Mouse (Mus musculus) right cerebral cortex, postnatal 10 days (tissue): ENCODE measurements around the gene Fcrla.
"Not testable (repeated sequence)": the region's sequence is repeated elsewhere in the genome, so short reads cannot be mapped to it uniquely, and the experiment has no call there.

Experiments used
- DNase-seq, 2 experiments: peaks; one replicate each; pipeline ENCODE4 v3.0.0; 2021; ENCODE audit warnings: low spot score in 2 of 2

Gene Fcrla

GRCm38 (mm10) chr1:170927378-170927777, at the start of gene Fcrla:
Fcrla (minus strand) TSS chr1:170927583.
- DNase-seq: no peak

GRCm38 (mm10) chr1:170976447-170976846, 49.1 kb upstream of the Fcrla start, which contains the start of gene Fcgr2b:
Fcgr2b (minus strand) TSS chr1:170976547.
- no peak for DNase-seq

GRCm38 (mm10) chr1:170975751-170976161, 48.4 kb upstream of the Fcrla start:
- DNase-seq: peak; percentile 36 to 37

GRCm38 (mm10) chr1:170975350-170975749, 48.0 kb upstream of the Fcrla start:
- DNase-seq: not testable (repeated sequence)

DNA sequence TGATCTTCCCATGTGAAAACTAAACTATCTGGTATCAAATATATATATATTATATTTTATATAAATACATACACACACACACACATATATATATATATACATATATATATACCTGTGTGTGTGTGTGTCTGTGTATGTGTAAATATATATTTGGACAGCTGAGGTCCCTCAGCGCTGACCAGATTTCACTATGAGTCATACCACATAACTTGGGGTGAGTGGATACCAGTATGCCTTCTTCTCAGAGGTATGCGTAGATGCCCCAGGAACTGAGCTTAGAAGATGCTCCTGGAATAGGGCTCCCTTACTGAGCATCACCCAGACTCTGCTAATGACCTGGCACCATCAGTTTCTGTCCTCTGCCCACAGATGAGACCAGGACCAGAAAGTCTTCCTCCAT, 47.4 kb upstream of the Fcrla start:
- no peak for DNase-seq

- no peak for DNase-seq
Observed at GRCm38 (mm10) chr1:170974171-170974570, 46.8 kb upstream of the Fcrla start.

DNA sequence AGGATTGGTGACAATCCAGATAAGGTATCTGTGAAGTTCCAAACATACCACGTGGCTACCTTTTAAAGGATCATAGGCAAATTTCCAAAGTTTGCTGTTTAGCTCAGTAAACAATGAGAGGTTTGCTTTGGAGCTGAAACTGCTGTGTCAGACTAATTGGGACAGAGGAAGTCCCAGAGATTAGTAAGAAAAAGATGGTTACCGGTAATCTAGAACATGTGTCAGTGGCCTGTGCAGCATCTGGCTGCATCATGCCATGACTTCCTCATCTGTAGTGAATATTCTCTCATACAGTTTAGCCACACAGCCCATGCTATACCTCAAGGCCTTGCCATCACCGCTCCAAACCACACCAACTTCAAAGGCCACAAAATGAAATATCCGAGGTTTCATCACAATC, 45.6 kb upstream of the Fcrla start:
- no peak for DNase-seq

DNA sequence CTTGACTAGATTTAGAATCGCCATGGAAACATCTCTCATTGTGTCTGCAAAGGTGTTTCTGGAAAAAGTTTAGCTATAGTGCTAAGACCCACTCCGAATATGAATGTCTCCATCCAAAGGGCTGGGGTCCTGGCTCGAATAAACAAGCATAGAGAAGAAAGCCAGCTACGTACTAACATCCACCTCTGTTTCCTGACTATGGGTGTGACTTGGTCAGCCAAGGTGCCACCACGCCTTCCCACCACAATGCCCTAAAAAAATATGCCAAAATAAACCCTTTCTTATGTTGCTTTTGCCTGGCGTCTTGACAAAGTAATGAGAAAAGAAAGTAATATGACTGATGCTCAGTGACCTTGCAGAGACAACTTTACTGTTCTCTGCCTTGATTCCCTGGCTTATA, 45.1 kb upstream of the Fcrla start:
- no peak for DNase-seq

GRCm38 (mm10) chr1:170968576-170968975, 41.2 kb upstream of the Fcrla start:
- DNase-seq: no peak

DNA sequence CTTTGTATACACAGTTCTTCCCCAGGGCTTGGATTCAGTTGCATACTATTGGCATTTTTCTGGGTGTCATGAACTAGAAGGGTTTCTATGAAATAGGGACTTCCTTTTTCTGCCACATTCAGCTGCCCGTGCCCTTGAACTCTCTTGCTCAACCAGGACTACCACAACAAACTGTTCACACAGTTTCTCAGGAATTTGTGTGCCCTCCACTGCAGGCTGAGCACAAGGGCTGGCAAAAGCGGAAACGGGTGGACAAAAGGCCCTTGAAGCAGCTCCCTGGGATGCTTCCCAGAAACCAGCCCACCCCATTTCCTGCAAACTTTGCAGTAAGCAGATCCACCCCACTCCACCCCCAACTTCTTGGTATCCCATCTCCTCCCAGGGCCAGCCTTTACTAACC, 40.2 kb upstream of the Fcrla start:
- DNase-seq: no peak

GRCm38 (mm10) chr1:170963087-170963486, 35.7 kb upstream of the Fcrla start:
- DNase-seq: no peak

DNA sequence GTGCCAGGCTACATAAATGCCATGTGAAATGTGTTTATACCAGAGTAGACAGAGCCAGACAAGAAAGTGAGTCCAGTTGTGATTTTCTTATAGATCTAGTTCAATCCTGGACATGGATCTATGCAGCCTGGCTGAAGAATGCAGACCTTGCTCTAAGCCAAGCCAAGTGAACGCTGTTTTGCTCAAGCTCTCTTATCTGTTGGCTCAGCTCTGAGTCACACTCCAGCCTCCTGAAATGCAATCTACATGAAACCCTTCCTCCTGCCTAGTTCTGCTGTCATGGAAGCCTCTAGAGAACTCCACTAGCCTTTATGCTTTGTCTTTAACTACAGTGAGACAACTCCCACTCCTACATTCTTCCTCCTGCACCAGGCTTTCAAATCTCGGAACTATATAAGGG, 34.9 kb upstream of the Fcrla start:
- DNase-seq: no peak

- DNase-seq: no peak
Observed at GRCm38 (mm10) chr1:170961101-170961500, 33.7 kb upstream of the Fcrla start.

DNA sequence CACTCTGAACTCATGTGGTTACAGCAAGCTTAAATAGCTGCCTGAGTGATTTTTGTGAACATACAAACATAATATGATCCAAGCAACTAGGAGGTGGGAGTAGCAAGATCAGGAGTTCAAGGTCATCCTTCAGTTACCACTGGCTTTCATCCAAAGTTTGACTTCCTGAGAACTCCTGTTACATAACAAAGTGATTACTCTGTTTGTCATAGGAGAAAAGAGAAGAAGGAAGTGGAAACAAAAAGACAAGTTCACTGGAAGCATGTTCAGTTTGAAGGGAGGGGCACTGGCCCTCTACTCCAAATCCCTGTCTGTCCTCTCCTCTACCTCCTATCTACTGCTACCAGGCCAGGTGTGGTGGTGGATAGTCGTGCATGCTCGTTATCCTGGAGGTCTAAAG, 32.4 kb upstream of the Fcrla start:
- DNase-seq: no peak

- DNase-seq: no peak
Observed at GRCm38 (mm10) chr1:170958225-170958624, 30.8 kb upstream of the Fcrla start.

DNA sequence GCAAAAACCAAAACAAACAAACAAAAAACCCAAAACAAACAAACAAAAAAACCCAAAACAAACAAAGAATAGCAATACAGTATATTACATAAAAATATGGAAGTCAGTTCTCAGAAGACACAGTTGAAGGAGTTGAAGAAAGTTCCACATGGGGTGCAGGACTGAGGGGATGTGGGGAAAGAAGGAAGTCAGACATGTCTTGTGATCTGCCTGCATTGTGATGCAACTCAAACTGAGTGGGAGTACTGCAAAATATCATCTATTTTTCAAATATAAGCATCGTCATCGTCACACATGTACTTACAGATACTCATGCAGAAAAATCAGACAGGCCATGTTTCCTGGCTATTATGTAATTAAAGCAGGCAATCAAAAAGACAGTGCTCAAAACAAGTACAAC, 25.8 kb upstream of the Fcrla start:
- no peak for DNase-seq

- DNase-seq: no peak
Observed at GRCm38 (mm10) chr1:170950772-170951171, 23.4 kb upstream of the Fcrla start.

GRCm38 (mm10) chr1:170944908-170945307, 17.5 kb upstream of the Fcrla start:
- DNase-seq: not testable (repeated sequence)

DNA sequence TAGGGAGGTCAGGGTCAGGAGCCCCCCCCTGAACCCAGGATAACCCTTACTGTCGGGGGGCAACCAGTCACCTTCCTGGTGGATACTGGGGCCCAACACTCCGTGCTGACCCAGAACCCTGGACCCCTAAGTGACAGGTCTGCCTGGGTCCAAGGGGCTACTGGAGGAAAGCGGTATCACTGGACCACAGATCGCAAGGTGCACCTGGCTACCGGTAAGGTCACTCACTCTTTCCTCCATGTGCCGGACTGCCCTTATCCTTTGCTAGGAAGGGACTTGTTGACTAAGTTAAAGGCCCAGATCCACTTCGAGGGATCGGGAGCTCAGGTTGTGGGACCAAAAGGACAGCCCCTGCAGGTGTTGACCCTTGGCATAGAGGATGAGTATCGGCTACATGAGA, 16.8 kb upstream of the Fcrla start:
- DNase-seq: not testable (repeated sequence)

DNA sequence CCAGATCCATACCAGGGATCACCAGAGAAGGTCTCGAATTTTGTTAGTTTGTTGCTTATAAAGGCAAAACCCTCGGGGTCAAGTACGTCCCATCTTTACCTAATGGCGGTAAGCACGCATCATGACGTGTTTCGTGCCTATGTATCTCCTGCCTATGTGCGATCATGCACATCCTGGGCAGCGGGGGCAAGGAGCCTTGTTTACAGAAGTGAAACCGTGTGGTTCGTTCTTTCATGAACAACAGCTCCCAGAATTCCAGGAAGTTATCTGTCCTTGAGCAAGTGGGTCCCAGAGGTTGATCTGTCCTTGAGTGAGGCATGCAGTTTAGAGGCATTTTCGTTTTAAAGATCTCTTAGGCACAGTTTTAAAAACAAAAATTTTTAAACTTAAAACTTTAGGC, 11.9 kb upstream of the Fcrla start:
- no peak for DNase-seq

DNA sequence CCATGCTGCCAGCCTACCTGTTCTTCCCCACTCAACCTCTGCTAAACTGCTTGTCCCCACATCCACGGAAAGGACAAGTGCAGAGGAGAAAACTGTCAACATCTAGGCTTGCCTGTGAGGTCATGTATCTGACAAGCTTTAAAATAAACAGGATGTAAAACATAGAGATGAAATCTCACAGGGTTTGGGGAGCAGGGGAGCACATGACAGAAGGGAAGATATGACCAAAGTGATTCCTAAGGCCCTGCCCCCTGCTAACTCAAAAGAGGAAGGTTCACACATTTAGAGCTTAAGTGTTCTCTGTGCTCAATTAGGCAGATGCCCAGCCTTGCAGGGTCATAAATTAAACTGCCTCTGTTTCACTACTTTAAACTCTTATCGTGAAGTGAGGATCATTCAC, 7.0 kb upstream of the Fcrla start:
- DNase-seq: no peak

- DNase-seq: no peak
Observed at GRCm38 (mm10) chr1:170933940-170934339, 6.6 kb upstream of the Fcrla start.

DNA sequence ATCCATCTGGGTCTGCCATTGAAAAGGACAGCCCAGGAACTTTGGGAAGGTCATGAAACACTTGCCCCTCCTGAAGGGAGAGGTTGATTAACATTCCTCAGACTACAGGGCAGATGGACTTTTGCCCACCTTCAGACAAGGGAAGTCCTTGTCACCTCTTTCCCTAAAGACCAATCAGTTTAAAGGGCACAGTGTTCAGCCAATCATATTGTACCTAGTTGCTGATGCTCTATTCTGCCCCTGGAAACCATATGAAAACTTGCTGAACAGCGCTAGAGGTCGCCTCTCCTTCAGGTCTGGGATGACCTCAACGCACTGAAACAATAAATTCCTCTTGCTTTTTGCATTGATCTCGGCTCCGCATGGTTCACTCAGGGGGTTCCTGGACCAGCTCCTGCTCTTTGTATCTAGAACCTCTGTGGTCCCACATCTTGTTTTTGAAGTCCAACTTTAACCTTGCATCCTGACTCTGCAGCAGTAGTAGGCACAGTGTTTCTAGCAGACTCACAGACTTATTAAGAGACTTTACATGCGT, 6.1 kb upstream of the Fcrla start:
- no peak for DNase-seq

- DNase-seq: no peak
Observed at GRCm38 (mm10) chr1:170932043-170932442, 4.7 kb upstream of the Fcrla start.
